Mouse (Mus musculus): Measurements from ENCODE around the gene Rffl.

DNA sequence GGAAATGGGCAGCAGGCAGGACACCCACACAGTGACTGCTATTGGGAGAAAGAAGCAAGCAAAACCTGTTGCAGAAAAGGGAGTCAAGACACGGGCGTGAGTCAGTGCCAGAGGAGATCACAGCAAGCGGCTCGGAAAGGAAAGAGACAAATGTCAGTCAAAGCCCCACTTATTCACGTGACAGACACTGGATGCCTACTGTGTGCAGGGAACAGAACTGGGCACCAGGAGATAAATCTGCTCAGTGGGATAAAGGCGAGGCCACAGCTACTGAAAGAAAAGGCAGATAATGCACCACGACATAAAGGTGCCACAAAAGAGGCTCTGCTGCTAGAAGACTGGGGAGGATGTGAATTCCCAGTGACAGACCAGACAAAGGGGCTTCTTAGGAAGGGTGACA, 33.2 kb downstream of the Rffl start:
- TF ChIP-seq CTCF (IDR thresholded peaks at IDR 0.05; ENCODE audit: borderline replicate concordance, extremely low read depth, insufficient read depth, insufficient read length), result no peak
- no peak for TF ChIP-seq POLR2A (IDR thresholded peaks at IDR 0.05; ENCODE audit: borderline replicate concordance, extremely low read depth, insufficient read depth, insufficient read length, poor library complexity, severe bottlenecking)

All from brain, embryonic 14.5 days (tissue).